Mouse (Mus musculus) urinary bladder, postnatal 4 days (tissue): ENCODE measurements around the gene Frat1.

Experiments
- DNase-seq, 2 experiments: peaks; one replicate each; pipeline ENCODE4 v3.0.0; 2021 to 2022; ENCODE audit warnings: low spot score in 2 of 2

Frat1 gene

GRCm38 (mm10) chr19:41829381-41830105 lies at the start of gene Frat1:
Gene Frat1 (plus strand): TSS chr19:41829970.
- peak; percentile 80 to 82 for DNase-seq

GRCm38 (mm10) chr19:41786896-41787295 lies 42.9 kb upstream of the Frat1 start:
- DNase-seq: no peak

GRCm38 (mm10) chr19:41789110-41789961 lies 40.4 kb upstream of the Frat1 start:
- no peak for DNase-seq

- DNase-seq: no peak
Observed at GRCm38 (mm10) chr19:41791384-41791783, 38.4 kb upstream of the Frat1 start.

- no peak for DNase-seq
Observed at GRCm38 (mm10) chr19:41792934-41793486, 36.8 kb upstream of the Frat1 start.

GRCm38 (mm10) chr19:41794017-41794416 lies 35.8 kb upstream of the Frat1 start:
- no peak for DNase-seq

GRCm38 (mm10) chr19:41794901-41795300 lies 34.9 kb upstream of the Frat1 start:
- DNase-seq: no peak

- no peak for DNase-seq
Observed at GRCm38 (mm10) chr19:41796148-41796760, 33.5 kb upstream of the Frat1 start.

GRCm38 (mm10) chr19:41796789-41797327 lies 32.9 kb upstream of the Frat1 start:
- DNase-seq: no peak

- DNase-seq: no peak
Observed at GRCm38 (mm10) chr19:41797536-41797935, 32.2 kb upstream of the Frat1 start.

- DNase-seq: no peak
Observed at GRCm38 (mm10) chr19:41800451-41800850, 29.3 kb upstream of the Frat1 start.

GRCm38 (mm10) chr19:41800986-41801741 lies 28.6 kb upstream of the Frat1 start:
- DNase-seq: no peak

- DNase-seq: peak; percentile 84 to 90
Observed at GRCm38 (mm10) chr19:41801742-41802369, 27.9 kb upstream of the Frat1 start, which contains the start of gene Arhgap19. Gene Arhgap19 (minus strand): TSS chr19:41802047.

- DNase-seq: no peak
Observed at GRCm38 (mm10) chr19:41803322-41803721, 26.4 kb upstream of the Frat1 start.

- no peak for DNase-seq
Observed at GRCm38 (mm10) chr19:41805831-41806230, 23.9 kb upstream of the Frat1 start.

- no peak for DNase-seq
Observed at GRCm38 (mm10) chr19:41807497-41807896, 22.3 kb upstream of the Frat1 start.

- no peak for DNase-seq
Observed at GRCm38 (mm10) chr19:41808104-41808634, 21.6 kb upstream of the Frat1 start.

- no peak for DNase-seq
Observed at GRCm38 (mm10) chr19:41810074-41810473, 19.7 kb upstream of the Frat1 start.

GRCm38 (mm10) chr19:41812525-41812924 lies 17.2 kb upstream of the Frat1 start:
- no peak for DNase-seq

- no peak for DNase-seq
Observed at GRCm38 (mm10) chr19:41813374-41813773, 16.4 kb upstream of the Frat1 start.
